Mouse (Mus musculus): ENCODE results near the gene Hectd4. TPM values are rescaled to one million over a fixed set of nuclear protein-coding genes. Genes with fewer than 3 reads are reported as not detected.
A peak's percentile ranks its signal among the peaks of the same experiment; 100 is the strongest.

Gene Hectd4
- polyA plus RNA-seq, 1 experiment from 2014 or later = 3.1 TPM

DNA sequence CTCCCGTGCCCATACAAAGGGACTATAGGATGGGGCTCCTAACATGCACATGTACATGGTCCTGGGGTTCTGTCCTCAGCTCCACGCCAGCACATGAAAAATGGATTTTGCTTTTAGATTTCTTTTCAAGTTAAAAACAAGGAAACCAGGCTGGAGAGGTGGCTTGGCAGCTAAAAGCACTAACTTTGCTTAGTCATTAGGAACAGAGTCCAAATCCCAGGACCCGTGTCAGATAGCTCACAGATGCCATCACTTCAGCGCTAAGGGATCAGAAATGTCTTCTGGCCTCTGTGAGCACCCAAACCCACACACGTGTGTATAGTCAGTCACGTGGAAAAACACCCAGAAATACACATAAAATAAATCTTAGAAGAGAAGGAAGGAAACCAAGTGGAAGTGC, 116.8 kb downstream of the Hectd4 start:
- Histone ChIP-seq H3K27me3 (replicated peaks; ENCODE audit: control insufficient read depth, insufficient read depth, low read length) (no peaks in the 10 kb centered on the region), H3K9ac (ENCODE audit: low read depth, low read length) (no peak overlapping the region), H3K4me1 (ENCODE audit: control insufficient read depth, insufficient read depth, low read length) (no peaks in the 10 kb centered on the region), H3K27ac (ENCODE audit: low read length) (no peak overlapping the region), H3K4me3 (ENCODE audit: low read length) (no peak overlapping the region), H3K9me3 (ENCODE audit: control insufficient read depth, low read length) (no peaks in the 10 kb centered on the region), H3K4me2 (ENCODE audit: low read depth, low read length) (no peak overlapping the region), H3K36me3 (ENCODE audit: control insufficient read depth, insufficient read depth, low read length) (peaks cover 12% of the 10 kb centered on the region; the same call in 1 of the 2 replicates)
- 88% methylated on average over 6 of the region's 6 CpGs for WGBS
- no peak for ATAC-seq

GRCm38 (mm10) chr5:121339507-121340230, 119.7 kb downstream of the Hectd4 start:
- H3K4me3 ChIP-seq (ENCODE audit: low read length) = no peak overlapping the region
- 85% methylated on average over 7 of the region's 7 CpGs for WGBS
- no peak overlapping the region for H3K4me2 ChIP-seq (ENCODE audit: low read depth, low read length)
- H3K36me3 ChIP-seq (ENCODE audit: control insufficient read depth, insufficient read depth, low read length) = peaks cover 8% of the 10 kb centered on the region
- no peak overlapping the region for H3K9ac ChIP-seq (ENCODE audit: low read depth, low read length)
- no peak for ATAC-seq
- H3K4me1 ChIP-seq (ENCODE audit: control insufficient read depth, insufficient read depth, low read length) = no peaks in the 10 kb centered on the region
- H3K9me3 ChIP-seq (ENCODE audit: control insufficient read depth, low read length) = no peaks in the 10 kb centered on the region
- no peaks in the 10 kb centered on the region for H3K27me3 ChIP-seq (replicated peaks; ENCODE audit: control insufficient read depth, insufficient read depth, low read length)
- H3K27ac ChIP-seq (ENCODE audit: low read length) = no peak overlapping the region

DNA sequence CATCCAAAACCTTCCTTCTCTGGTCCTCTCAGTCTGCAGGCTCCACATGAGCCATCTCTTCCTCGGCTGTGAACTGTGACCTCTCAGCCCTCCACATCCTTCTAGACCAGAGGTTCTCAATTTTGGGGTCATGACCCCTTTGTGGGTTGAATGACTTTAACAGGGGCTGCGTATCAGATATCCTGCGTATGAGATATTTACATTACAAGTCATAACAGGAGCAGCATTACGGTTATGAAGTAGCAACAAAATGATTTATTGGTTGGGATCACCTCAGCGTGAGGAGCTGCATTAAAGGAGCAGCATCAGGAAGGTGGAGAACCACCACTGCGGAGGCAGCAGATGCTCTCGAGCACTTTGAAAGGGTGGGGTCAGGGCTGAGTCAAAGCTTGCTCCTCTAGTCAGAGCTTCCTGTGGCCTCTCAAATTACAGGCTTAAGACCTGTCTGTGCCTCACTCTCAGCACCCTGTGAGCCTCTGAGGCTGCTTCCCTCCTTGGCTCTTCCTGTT, 121.0 kb downstream of the Hectd4 start:
- no peak overlapping the region for H3K9ac ChIP-seq (ENCODE audit: low read depth, low read length)
- no peaks in the 10 kb centered on the region for H3K4me1 ChIP-seq (ENCODE audit: control insufficient read depth, insufficient read depth, low read length)
- no peaks in the 10 kb centered on the region for H3K9me3 ChIP-seq (ENCODE audit: control insufficient read depth, low read length)
- H3K27ac ChIP-seq (ENCODE audit: low read length) = no peak overlapping the region
- peaks cover 5% of the 10 kb centered on the region; the same call in 1 of the 2 replicates for H3K36me3 ChIP-seq (ENCODE audit: control insufficient read depth, insufficient read depth, low read length)
- peak; percentile 40; the same call in 1 of the 2 replicates for ATAC-seq
- H3K4me3 ChIP-seq (ENCODE audit: low read length) = no peak overlapping the region
- H3K4me2 ChIP-seq (ENCODE audit: low read depth, low read length) = no peak overlapping the region
- no peaks in the 10 kb centered on the region for H3K27me3 ChIP-seq (replicated peaks; ENCODE audit: control insufficient read depth, insufficient read depth, low read length)
- WGBS = 24% methylated on average over 7 of the region's 7 CpGs

DNA sequence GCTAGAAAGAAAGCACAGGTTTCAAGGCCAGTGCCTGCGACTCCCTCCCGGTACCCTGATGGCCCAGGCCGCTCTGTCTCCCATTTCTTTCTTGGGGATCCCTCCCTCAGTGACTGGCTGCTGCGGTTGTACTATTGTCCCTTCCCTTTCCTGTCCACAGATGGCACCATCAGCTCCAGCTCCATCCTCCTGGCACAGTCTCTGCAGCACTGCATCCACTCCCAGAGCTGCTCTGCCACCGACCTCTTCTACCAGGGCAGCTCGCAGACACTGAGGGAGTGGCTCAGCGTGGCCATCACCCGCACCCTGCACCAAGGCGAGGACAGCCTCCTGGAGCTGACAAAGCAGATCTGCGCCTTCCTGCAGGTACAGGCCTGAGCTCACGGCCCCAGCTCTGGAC, 122.5 kb downstream of the Hectd4 start:
- Histone ChIP-seq H3K4me1 (ENCODE audit: control insufficient read depth, insufficient read depth, low read length) (no peaks in the 10 kb centered on the region), H3K9ac (ENCODE audit: low read depth, low read length) (no peak overlapping the region), H3K27me3 (replicated peaks; ENCODE audit: control insufficient read depth, insufficient read depth, low read length) (no peaks in the 10 kb centered on the region), H3K4me3 (ENCODE audit: low read length) (no peak overlapping the region), H3K4me2 (ENCODE audit: low read depth, low read length) (no peak overlapping the region), H3K36me3 (ENCODE audit: control insufficient read depth, insufficient read depth, low read length) (peaks cover 8% of the 10 kb centered on the region; the same call in 1 of the 2 replicates), H3K9me3 (ENCODE audit: control insufficient read depth, low read length) (no peaks in the 10 kb centered on the region), H3K27ac (ENCODE audit: low read length) (no peak overlapping the region)
- 89% methylated on average over 11 of the region's 11 CpGs for WGBS
- ATAC-seq = no peak

- Histone ChIP-seq H3K9ac (ENCODE audit: low read depth, low read length) (no peak overlapping the region), H3K36me3 (ENCODE audit: control insufficient read depth, insufficient read depth, low read length) (peaks cover 14% of the 10 kb centered on the region)
These were observed 124.0 kb downstream of the Hectd4 start for GRCm38 (mm10) chr5:121343997-121344396.

DNA sequence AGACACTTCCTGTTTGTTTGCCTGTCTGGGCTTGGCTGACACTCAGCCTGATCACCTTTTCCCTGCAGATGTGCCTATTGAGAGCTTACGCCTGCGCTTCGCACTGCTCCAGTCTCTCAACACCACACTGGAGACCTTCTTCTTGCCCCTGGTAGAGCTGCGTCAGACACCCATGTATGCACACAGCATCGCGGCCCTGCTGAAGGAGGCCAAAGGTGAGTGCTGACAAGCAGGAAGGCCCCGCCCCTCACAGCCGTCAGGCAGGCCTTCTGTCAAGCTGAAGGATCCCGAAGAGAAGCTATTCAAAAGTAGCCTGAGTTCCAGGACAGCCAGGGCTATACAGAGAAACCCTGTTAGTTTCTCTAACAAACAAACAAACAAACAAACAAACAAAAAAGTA, 139.2 kb downstream of the Hectd4 start:
- Histone ChIP-seq H3K4me3 (ENCODE audit: low read length) (no peak overlapping the region), H3K36me3 (ENCODE audit: control insufficient read depth, insufficient read depth, low read length) (peaks cover 34% of the 10 kb centered on the region), H3K9ac (ENCODE audit: low read depth, low read length) (no peak overlapping the region), H3K9me3 (ENCODE audit: control insufficient read depth, low read length) (no peaks in the 10 kb centered on the region), H3K27ac (ENCODE audit: low read length) (peak overlapping the region; percentile 40), H3K27me3 (replicated peaks; ENCODE audit: control insufficient read depth, insufficient read depth, low read length) (no peaks in the 10 kb centered on the region), H3K4me2 (ENCODE audit: low read depth, low read length) (no peak overlapping the region), H3K4me1 (ENCODE audit: control insufficient read depth, insufficient read depth, low read length) (0 out of 2 replicates have a peak, but pooled peaks cover 9% of the 10 kb centered on the region)
- 55% methylated on average over 9 of the region's 9 CpGs for WGBS
- peak; percentile 89 for ATAC-seq

More at GRCm38 (mm10) chr5:121343997-121344396, 124.0 kb downstream of the Hectd4 start:
- H3K27me3 ChIP-seq (replicated peaks; ENCODE audit: control insufficient read depth, insufficient read depth, low read length) = no peaks in the 10 kb centered on the region
- no peak overlapping the region for H3K4me2 ChIP-seq (ENCODE audit: low read depth, low read length)
- H3K9me3 ChIP-seq (ENCODE audit: control insufficient read depth, low read length) = no peaks in the 10 kb centered on the region
- 92% methylated on average over 8 of the region's 8 CpGs for WGBS
- no peaks in the 10 kb centered on the region for H3K4me1 ChIP-seq (ENCODE audit: control insufficient read depth, insufficient read depth, low read length)
- no peak overlapping the region for H3K4me3 ChIP-seq (ENCODE audit: low read length)
- H3K27ac ChIP-seq (ENCODE audit: low read length) = no peak overlapping the region
- ATAC-seq = no peak

DNA sequence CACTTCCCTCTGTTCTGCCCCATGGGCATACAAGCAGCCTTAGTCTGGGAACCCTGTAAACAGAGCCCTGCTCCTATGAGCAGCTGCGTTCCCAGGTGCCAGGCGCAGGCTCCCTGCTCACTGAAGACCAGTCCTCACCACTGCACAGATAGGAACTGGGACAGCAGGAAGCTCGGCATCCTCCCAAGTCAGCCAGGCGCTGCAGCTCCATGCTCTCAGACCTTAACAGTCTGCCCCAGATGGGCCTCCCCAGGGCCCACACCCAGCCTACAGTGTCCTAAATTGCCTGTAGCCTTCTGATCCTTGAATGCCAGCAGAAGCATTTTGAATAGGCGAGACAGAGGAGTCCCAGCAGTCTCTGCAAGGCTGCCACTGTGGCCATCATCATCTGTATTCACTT, 141.7 kb downstream of the Hectd4 start:
- H3K27me3 ChIP-seq (replicated peaks; ENCODE audit: control insufficient read depth, insufficient read depth, low read length) = no peaks in the 10 kb centered on the region
- H3K27ac ChIP-seq (ENCODE audit: low read length) = no peak overlapping the region
- no peak overlapping the region for H3K4me3 ChIP-seq (ENCODE audit: low read length)
- 0 out of 2 replicates have a peak, but pooled peaks cover 9% of the 10 kb centered on the region for H3K4me1 ChIP-seq (ENCODE audit: control insufficient read depth, insufficient read depth, low read length)
- no peak overlapping the region for H3K4me2 ChIP-seq (ENCODE audit: low read depth, low read length)
- H3K9ac ChIP-seq (ENCODE audit: low read depth, low read length) = no peak overlapping the region
- 82% methylated on average over 5 of the region's 5 CpGs for WGBS
- H3K9me3 ChIP-seq (ENCODE audit: control insufficient read depth, low read length) = no peaks in the 10 kb centered on the region
- peaks cover 46% of the 10 kb centered on the region for H3K36me3 ChIP-seq (ENCODE audit: control insufficient read depth, insufficient read depth, low read length)
- ATAC-seq = no peak

DNA sequence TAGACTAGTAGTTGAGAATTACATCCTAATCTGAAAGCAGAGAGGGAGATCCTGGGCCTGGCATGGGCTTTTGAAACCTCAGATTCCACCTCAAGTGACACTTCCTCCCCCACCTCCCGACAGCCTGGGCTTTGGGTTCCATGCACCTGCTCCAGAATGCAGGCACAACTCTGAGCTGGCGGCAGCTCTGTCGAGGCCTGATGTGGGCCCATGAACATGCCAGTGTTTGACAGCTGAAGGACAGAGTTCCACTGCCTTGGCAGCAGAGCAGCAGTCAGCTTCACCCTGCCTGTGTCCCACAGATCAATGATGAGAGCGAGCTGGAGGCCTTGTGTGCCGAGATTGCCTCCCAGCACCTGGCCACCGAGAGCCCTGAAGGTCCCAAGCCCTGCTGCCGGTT, 143.4 kb downstream of the Hectd4 start:
- H3K4me1 ChIP-seq (ENCODE audit: control insufficient read depth, insufficient read depth, low read length) = 0 out of 2 replicates have a peak, but pooled peaks cover 9% of the 10 kb centered on the region
- no peak overlapping the region for H3K27ac ChIP-seq (ENCODE audit: low read length)
- no peaks in the 10 kb centered on the region for H3K27me3 ChIP-seq (replicated peaks; ENCODE audit: control insufficient read depth, insufficient read depth, low read length)
- 77% methylated on average over 7 of the region's 7 CpGs for WGBS
- ATAC-seq = no peak
- H3K9ac ChIP-seq (ENCODE audit: low read depth, low read length) = no peak overlapping the region
- H3K9me3 ChIP-seq (ENCODE audit: control insufficient read depth, low read length) = no peaks in the 10 kb centered on the region
- no peak overlapping the region for H3K4me3 ChIP-seq (ENCODE audit: low read length)
- H3K4me2 ChIP-seq (ENCODE audit: low read depth, low read length) = no peak overlapping the region
- H3K36me3 ChIP-seq (ENCODE audit: control insufficient read depth, insufficient read depth, low read length) = peaks cover 38% of the 10 kb centered on the region

GRCm38 (mm10) chr5:121366449-121367225, 146.6 kb downstream of the Hectd4 start:
- ATAC-seq = no peak
- H3K27me3 ChIP-seq (replicated peaks; ENCODE audit: control insufficient read depth, insufficient read depth, low read length) = no peaks in the 10 kb centered on the region
- no peak overlapping the region for H3K9ac ChIP-seq (ENCODE audit: low read depth, low read length)
- H3K36me3 ChIP-seq (ENCODE audit: control insufficient read depth, insufficient read depth, low read length) = peaks cover 38% of the 10 kb centered on the region
- no peaks in the 10 kb centered on the region for H3K9me3 ChIP-seq (ENCODE audit: control insufficient read depth, low read length)
- H3K27ac ChIP-seq (ENCODE audit: low read length) = no peak overlapping the region
- no peaks in the 10 kb centered on the region for H3K4me1 ChIP-seq (ENCODE audit: control insufficient read depth, insufficient read depth, low read length)
- no peak overlapping the region for H3K4me2 ChIP-seq (ENCODE audit: low read depth, low read length)
- WGBS = 83% methylated on average over 16 of the region's 16 CpGs
- H3K4me3 ChIP-seq (ENCODE audit: low read length) = no peak overlapping the region
